Mouse (Mus musculus): ENCODE measurements around the gene 1190007I07Rik.
"Not testable (repeated sequence)": the region's sequence is repeated elsewhere in the genome, so short reads cannot be mapped to it uniquely, and the experiment has no call there.

GRCm38 (mm10) chr10:82594421-82594820 is 28.6 kb downstream of the 1190007I07Rik start:
- TF ChIP-seq CTCF (conservative IDR thresholded peaks at IDR 0.05 in 1 of 2, IDR thresholded peaks at IDR 0.05 in 1 of 2; ENCODE audit: low read depth in 2 of 2, low read length in 2 of 2); POLR2A (IDR thresholded peaks at IDR 0.05; ENCODE audit: low read depth, low read length); NELFE (IDR thresholded peaks at IDR 0.05; ENCODE audit: low read depth, low read length); BHLHE40 (IDR thresholded peaks at IDR 0.05; ENCODE audit: low read depth, low read length); MAX (IDR thresholded peaks at IDR 0.05; ENCODE audit: low read length); E2F4 (IDR thresholded peaks at IDR 0.05; ENCODE audit: insufficient replicate concordance, low read depth, low read length); ETS1 (conservative IDR thresholded peaks at IDR 0.05; ENCODE audit: low read depth, low read length); NRF1 (IDR thresholded peaks at IDR 0.05; ENCODE audit: low read depth, low read length); TBP (conservative IDR thresholded peaks at IDR 0.05; ENCODE audit: low read depth, low read length); UBTF (IDR thresholded peaks at IDR 0.05; ENCODE audit: low read depth, low read length); MAZ (IDR thresholded peaks at IDR 0.05; ENCODE audit: low read depth, low read length); ZC3H11A (IDR thresholded peaks at IDR 0.05; ENCODE audit: low read depth, low read length): not testable (repeated sequence)

Measured in CH12.LX (cell line).